Mouse (Mus musculus): ENCODE results near the gene Methig1. TPM values are rescaled to one million over a fixed set of nuclear protein-coding genes. Genes with fewer than 3 reads are reported as not detected.
"Not testable (repeated sequence)": the region's sequence is repeated elsewhere in the genome, so short reads cannot be mapped to it uniquely, and the experiment has no call there.

Gene Methig1
- 0.08 and 0.13 TPM in 2 replicates for polyA plus RNA-seq (2015; fragmentation: Nextera tagmentation; extraction: Ambion mirVana)

GRCm38 (mm10) chr15:100352711-100353250 is at the start of gene Methig1, which contains the start of gene Mettl7a2:
Gene Methig1, plus strand, starts transcription at chr15:100353149.
Gene Mettl7a2, plus strand, starts transcription at chr15:100353200.
- no peak within 1 kb of the TSS for H3K9ac ChIP-seq (ENCODE audit: low read depth, low read length)
- WGBS (ENCODE audit: insufficient replicate concordance) = 77% methylated on average over 10 of the region's 10 CpGs
- H3K4me1 ChIP-seq (ENCODE audit: control insufficient read depth, low read depth, low read length) = no peaks in the 10 kb centered on the region; the same call in 1 of the 2 replicates
- no peak within 1 kb of the TSS for H3K4me3 ChIP-seq (ENCODE audit: low read depth, low read length)
- no peak within 1 kb of the TSS for H3K27ac ChIP-seq (ENCODE audit: low read length)
- no peak within 1 kb of the TSS for H3K4me2 ChIP-seq (ENCODE audit: low read depth, low read length)
- H3K27me3 ChIP-seq (ENCODE audit: control insufficient read depth, insufficient read depth, low read depth, low read length) = no peaks in the 10 kb centered on the region
- H3K36me3 ChIP-seq (ENCODE audit: control insufficient read depth, insufficient read depth) = no peaks in the 10 kb centered on the region
- no peaks in the 10 kb centered on the region for H3K9me3 ChIP-seq (replicated peaks; ENCODE audit: control insufficient read depth, low read length)
- no peak for ATAC-seq (ENCODE audit: low read depth)

GRCm38 (mm10) chr15:100303428-100304018 is 49.4 kb upstream of the Methig1 start:
- peak overlapping the region; percentile 84 for H3K4me2 ChIP-seq (ENCODE audit: low read depth, low read length)
- H3K27ac ChIP-seq (ENCODE audit: low read length) = peak overlapping the region; percentile 96
- peak overlapping the region; percentile 73 for H3K4me3 ChIP-seq (ENCODE audit: low read depth, low read length)
- no peak for ATAC-seq (ENCODE audit: low read depth)
- H3K36me3 ChIP-seq (ENCODE audit: control insufficient read depth, insufficient read depth) = no peaks in the 10 kb centered on the region
- 34% methylated on average over 8 of the region's 8 CpGs for WGBS (ENCODE audit: insufficient replicate concordance)
- peaks cover 30% of the 10 kb centered on the region for H3K4me1 ChIP-seq (ENCODE audit: control insufficient read depth, low read depth, low read length)
- H3K9ac ChIP-seq (ENCODE audit: low read depth, low read length) = peak overlapping the region; percentile 80
- no peaks in the 10 kb centered on the region for H3K27me3 ChIP-seq (ENCODE audit: control insufficient read depth, insufficient read depth, low read depth, low read length)
- no peaks in the 10 kb centered on the region for H3K9me3 ChIP-seq (replicated peaks; ENCODE audit: control insufficient read depth, low read length)

- Histone ChIP-seq H3K9ac (ENCODE audit: low read depth, low read length) (peak within 1 kb of the TSS; percentile 80), H3K9me3 (replicated peaks; ENCODE audit: control insufficient read depth, low read length) (no peaks in the 10 kb centered on the region), H3K27ac (ENCODE audit: low read length) (peak within 1 kb of the TSS; percentile 96), H3K4me3 (ENCODE audit: low read depth, low read length) (peak within 1 kb of the TSS; percentile 73), H3K36me3 (ENCODE audit: control insufficient read depth, insufficient read depth) (no peaks in the 10 kb centered on the region), H3K27me3 (ENCODE audit: control insufficient read depth, insufficient read depth, low read depth, low read length) (no peaks in the 10 kb centered on the region), H3K4me1 (ENCODE audit: control insufficient read depth, low read depth, low read length) (peaks cover 30% of the 10 kb centered on the region), H3K4me2 (ENCODE audit: low read depth, low read length) (peak within 1 kb of the TSS; percentile 84)
- under 1% methylated on average over 25 of the region's 30 CpGs for WGBS (ENCODE audit: insufficient replicate concordance)
- peak; percentile 78 for ATAC-seq (ENCODE audit: low read depth)
Measured at GRCm38 (mm10) chr15:100304019-100304991, 48.6 kb upstream of the Methig1 start, which contains the start of gene Mettl7a1. Gene Mettl7a1, plus strand, starts transcription at chr15:100304140.

GRCm38 (mm10) chr15:100306201-100306600 is 46.7 kb upstream of the Methig1 start:
- Histone ChIP-seq H3K36me3 (ENCODE audit: control insufficient read depth, insufficient read depth) (no peaks in the 10 kb centered on the region), H3K27ac (ENCODE audit: low read length) (no peak overlapping the region), H3K9ac (ENCODE audit: low read depth, low read length) (no peak overlapping the region), H3K9me3 (replicated peaks; ENCODE audit: control insufficient read depth, low read length) (no peaks in the 10 kb centered on the region), H3K4me3 (ENCODE audit: low read depth, low read length) (peak overlapping the region; percentile 73), H3K4me2 (ENCODE audit: low read depth, low read length) (peak overlapping the region; percentile 84), H3K4me1 (ENCODE audit: control insufficient read depth, low read depth, low read length) (peaks cover 21% of the 10 kb centered on the region), H3K27me3 (ENCODE audit: control insufficient read depth, insufficient read depth, low read depth, low read length) (no peaks in the 10 kb centered on the region)
- ATAC-seq (ENCODE audit: low read depth) = no peak
- WGBS (ENCODE audit: insufficient replicate concordance) = 29% methylated on average over 2 of the region's 2 CpGs

GRCm38 (mm10) chr15:100307438-100308096 is 45.4 kb upstream of the Methig1 start:
- peaks cover 26% of the 10 kb centered on the region for H3K4me1 ChIP-seq (ENCODE audit: control insufficient read depth, low read depth, low read length)
- not testable (repeated sequence) for H3K9ac ChIP-seq (ENCODE audit: low read depth, low read length); H3K4me3 ChIP-seq (ENCODE audit: low read depth, low read length); H3K27me3 ChIP-seq (ENCODE audit: control insufficient read depth, insufficient read depth, low read depth, low read length); H3K9me3 ChIP-seq (replicated peaks; ENCODE audit: control insufficient read depth, low read length); H3K36me3 ChIP-seq (ENCODE audit: control insufficient read depth, insufficient read depth); H3K27ac ChIP-seq (ENCODE audit: low read length)
- ATAC-seq (ENCODE audit: low read depth) = peak; percentile 30; the same call in 1 of the 2 replicates
- 0 out of 2 replicates have a peak overlapping the region, but pooled peaks have one; percentile 17 for H3K4me2 ChIP-seq (ENCODE audit: low read depth, low read length)
- WGBS (ENCODE audit: insufficient replicate concordance) = 18% methylated on average over 11 of the region's 11 CpGs

- no peak overlapping the region for H3K4me2 ChIP-seq (ENCODE audit: low read depth, low read length)
Measured at GRCm38 (mm10) chr15:100312346-100312745, 40.6 kb upstream of the Methig1 start.

GRCm38 (mm10) chr15:100314448-100315145 is 38.4 kb upstream of the Methig1 start:
- WGBS (ENCODE audit: insufficient replicate concordance) = 78% methylated on average over 5 of the region's 5 CpGs
- no peaks in the 10 kb centered on the region for H3K27me3 ChIP-seq (ENCODE audit: control insufficient read depth, insufficient read depth, low read depth, low read length)
- H3K36me3 ChIP-seq (ENCODE audit: control insufficient read depth, insufficient read depth) = no peaks in the 10 kb centered on the region
- no peak overlapping the region for H3K4me2 ChIP-seq (ENCODE audit: low read depth, low read length)
- H3K27ac ChIP-seq (ENCODE audit: low read length) = no peak overlapping the region
- no peak overlapping the region for H3K4me3 ChIP-seq (ENCODE audit: low read depth, low read length)
- H3K9ac ChIP-seq (ENCODE audit: low read depth, low read length) = no peak overlapping the region
- H3K9me3 ChIP-seq (replicated peaks; ENCODE audit: control insufficient read depth, low read length) = no peaks in the 10 kb centered on the region
- H3K4me1 ChIP-seq (ENCODE audit: control insufficient read depth, low read depth, low read length) = peaks cover 4% of the 10 kb centered on the region
- ATAC-seq (ENCODE audit: low read depth) = no peak

More at GRCm38 (mm10) chr15:100312346-100312745, 40.6 kb upstream of the Methig1 start:
- H3K27me3 ChIP-seq (ENCODE audit: control insufficient read depth, insufficient read depth, low read depth, low read length) = no peaks in the 10 kb centered on the region
- no peaks in the 10 kb centered on the region for H3K36me3 ChIP-seq (ENCODE audit: control insufficient read depth, insufficient read depth)
- no peaks in the 10 kb centered on the region for H3K9me3 ChIP-seq (replicated peaks; ENCODE audit: control insufficient read depth, low read length)
- no peak for ATAC-seq (ENCODE audit: low read depth)
- no peak overlapping the region for H3K27ac ChIP-seq (ENCODE audit: low read length)
- H3K9ac ChIP-seq (ENCODE audit: low read depth, low read length) = no peak overlapping the region
- peaks cover 4% of the 10 kb centered on the region for H3K4me1 ChIP-seq (ENCODE audit: control insufficient read depth, low read depth, low read length)
- 34% methylated on average over 2 of the region's 2 CpGs for WGBS (ENCODE audit: insufficient replicate concordance)
- no peak overlapping the region for H3K4me3 ChIP-seq (ENCODE audit: low read depth, low read length)

GRCm38 (mm10) chr15:100318014-100318671 is 34.8 kb upstream of the Methig1 start:
- peak overlapping the region; percentile 15; the same call in 1 of the 2 replicates for H3K27ac ChIP-seq (ENCODE audit: low read length)
- H3K27me3 ChIP-seq (ENCODE audit: control insufficient read depth, insufficient read depth, low read depth, low read length); H3K9ac ChIP-seq (ENCODE audit: low read depth, low read length); H3K4me3 ChIP-seq (ENCODE audit: low read depth, low read length); H3K9me3 ChIP-seq (replicated peaks; ENCODE audit: control insufficient read depth, low read length); H3K4me2 ChIP-seq (ENCODE audit: low read depth, low read length); H3K36me3 ChIP-seq (ENCODE audit: control insufficient read depth, insufficient read depth); H3K4me1 ChIP-seq (ENCODE audit: control insufficient read depth, low read depth, low read length): not testable (repeated sequence)
- 50% methylated on average over 4 of the region's 4 CpGs for WGBS (ENCODE audit: insufficient replicate concordance)
- ATAC-seq (ENCODE audit: low read depth) = peak; percentile 74

All from liver, embryonic 16.5 days (tissue).